Mouse (Mus musculus) small intestine, adult 2 months (tissue): ENCODE measurements at regions not wholly inside any gene's neighbourhood (a gene's known extent, or its start where the extent isn't known, plus 50 kb on each side); places are given as distances from the start of the nearest gene placed in this dataset.

Experiments used
- CTCF ChIP-seq: fragments of 200-500 bp; IDR thresholded peaks from 2 replicates; pipeline ENCODE4 v1.5.1; 2012; ENCODE audit warnings: low read depth, mild to moderate bottlenecking, control low read depth, inconsistent platforms, low read length, moderate library complexity, mixed read lengths; ENCODE audit not compliant: insufficient replicate concordance, insufficient read length; ENCODE audit errors: extremely low read depth
- POLR2A ChIP-seq: fragments of 200-500 bp; IDR thresholded peaks from 2 replicates; pipeline ENCODE4 v1.6.1; 2012; ENCODE audit warnings: low read depth, mild to moderate bottlenecking, control low read depth, inconsistent platforms, low read length, moderate library complexity

DNA sequence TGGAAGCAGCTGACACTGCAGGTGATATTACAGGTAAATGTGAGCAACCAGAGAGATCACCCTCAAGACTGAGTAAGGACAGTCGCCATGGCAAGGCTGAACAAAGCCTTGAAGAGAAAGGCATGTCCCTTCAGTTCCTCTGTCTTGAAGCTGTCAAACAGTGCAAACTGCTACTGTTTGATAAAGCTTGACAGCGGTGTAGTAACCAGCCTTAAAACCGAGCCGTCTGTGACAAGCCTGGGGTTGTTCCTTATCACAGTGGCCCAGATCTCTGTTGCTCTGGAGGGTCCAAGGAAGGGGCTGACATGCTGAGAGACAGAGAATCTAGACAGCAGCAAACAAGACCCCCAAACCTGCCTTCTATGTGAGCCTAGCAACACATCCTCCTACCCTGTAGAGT lies 188.1 kb upstream of the Jmjd1c start:
- TF ChIP-seq CTCF: no peak
- TF ChIP-seq POLR2A: no peak
